Mouse (Mus musculus): ENCODE results near the gene Ddah2.

The Ddah2 gene

DNA sequence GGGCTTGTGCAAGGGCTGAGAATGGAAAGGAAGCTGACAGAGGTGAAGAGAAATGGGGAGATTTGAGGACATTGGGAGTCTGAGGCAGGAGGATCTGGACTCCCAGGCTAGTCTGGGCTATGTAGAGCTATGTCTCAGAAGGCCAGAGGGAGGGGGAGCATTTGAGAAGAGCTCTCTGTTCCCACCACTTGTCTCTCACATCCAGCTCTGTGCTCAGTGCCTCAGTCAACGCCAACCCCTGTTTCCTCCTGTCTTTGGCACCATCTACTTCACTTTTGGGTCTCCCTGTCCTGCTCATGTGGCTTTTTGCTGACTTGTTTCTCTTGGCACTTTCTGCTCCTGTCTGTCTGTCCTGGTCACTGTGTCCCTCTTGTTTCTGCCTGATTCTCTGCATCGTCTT, 18.4 kb downstream of the Ddah2 start:
- no peak for DNase-seq (ENCODE audit: low spot score)

DNA sequence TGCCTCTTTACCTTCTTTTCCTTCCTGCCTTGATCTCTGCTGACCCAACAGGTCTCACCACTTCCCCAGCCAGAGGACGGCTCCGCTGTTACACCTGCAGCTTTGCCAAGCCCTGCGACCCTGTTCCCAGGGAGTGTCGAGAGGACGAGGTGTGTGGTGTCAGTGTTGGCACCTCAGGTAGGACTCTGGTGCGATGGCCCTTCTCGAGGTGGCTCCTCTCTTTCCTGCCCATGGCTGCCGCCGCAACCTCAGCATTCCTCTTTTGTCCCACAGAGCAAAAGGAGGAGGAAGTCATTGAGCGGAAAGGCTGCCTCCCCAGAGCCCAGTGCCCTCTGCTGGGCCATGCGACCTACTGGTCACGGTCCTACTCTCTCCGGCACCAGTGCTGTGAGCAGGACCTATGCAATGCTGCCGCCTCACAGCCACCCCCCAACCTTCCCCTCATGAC, 19.0 kb downstream of the Ddah2 start, which contains the start of gene Ly6g6d:
Gene Ly6g6d (minus strand): TSS at position 280 of the 448 bp plus-strand sequence.
- peak; percentile 32 for DNase-seq (ENCODE audit: low spot score)

DNA sequence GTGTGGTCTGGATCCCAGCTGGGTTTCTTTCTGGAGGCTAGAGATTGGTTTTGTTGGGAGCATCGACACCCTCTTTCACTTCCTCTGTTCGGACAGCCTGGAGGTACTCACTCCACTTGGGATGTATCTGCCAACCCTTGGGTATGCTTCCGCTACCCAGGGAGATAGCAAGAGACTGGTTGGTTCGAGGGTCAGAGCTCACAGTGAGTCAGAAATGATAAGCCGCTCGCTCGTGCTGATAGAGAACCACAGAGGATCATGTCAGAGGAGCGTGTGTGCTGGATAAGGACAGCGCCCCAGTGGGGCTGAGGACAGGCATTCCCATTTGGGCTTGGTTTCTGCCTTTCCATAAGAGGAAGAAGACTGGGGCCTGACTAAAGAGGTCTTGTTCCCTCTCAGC, 20.9 kb downstream of the Ddah2 start:
- peak; percentile 38 for DNase-seq (ENCODE audit: low spot score)

DNA sequence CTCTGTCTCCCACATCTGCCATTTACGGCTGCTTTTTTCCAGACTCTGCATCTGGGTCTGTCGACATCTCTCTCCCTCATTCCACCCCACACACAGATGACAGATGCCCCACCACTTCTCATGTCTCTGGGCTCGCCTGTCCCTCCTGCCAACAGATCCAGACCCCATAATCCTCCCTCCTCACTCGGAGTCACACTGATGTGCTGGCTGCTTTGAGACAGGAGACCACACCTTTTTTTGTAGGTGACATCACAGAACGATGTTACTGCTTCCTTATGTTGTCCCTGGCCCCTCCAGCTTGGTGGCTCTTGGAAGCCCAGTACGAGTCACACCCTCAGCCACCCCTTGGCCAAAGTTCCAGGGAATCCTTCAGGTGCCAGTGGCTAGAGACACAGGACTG, 21.4 kb downstream of the Ddah2 start:
- DNase-seq (ENCODE audit: low spot score), result no peak

DNA sequence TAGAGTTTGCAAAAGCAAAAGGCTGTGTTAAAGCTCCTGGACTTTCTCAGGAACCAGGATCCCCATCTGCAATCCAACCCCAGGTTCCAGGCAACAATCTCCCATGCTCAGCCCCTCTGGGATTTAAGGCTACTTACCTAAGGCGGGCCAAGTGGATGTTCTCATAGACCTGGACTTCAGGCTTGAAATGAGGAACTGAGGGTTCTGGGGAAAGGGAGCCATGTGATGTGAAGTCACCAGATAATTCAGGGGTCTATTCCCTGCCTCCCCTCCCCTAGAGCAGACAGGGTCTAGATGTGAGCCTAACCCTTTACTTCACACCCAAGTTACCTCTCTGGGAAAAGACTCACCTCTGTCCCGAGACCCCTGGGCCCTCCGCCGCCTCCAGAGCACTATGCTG, 21.9 kb downstream of the Ddah2 start:
- DNase-seq (ENCODE audit: low spot score), result no peak

DNA sequence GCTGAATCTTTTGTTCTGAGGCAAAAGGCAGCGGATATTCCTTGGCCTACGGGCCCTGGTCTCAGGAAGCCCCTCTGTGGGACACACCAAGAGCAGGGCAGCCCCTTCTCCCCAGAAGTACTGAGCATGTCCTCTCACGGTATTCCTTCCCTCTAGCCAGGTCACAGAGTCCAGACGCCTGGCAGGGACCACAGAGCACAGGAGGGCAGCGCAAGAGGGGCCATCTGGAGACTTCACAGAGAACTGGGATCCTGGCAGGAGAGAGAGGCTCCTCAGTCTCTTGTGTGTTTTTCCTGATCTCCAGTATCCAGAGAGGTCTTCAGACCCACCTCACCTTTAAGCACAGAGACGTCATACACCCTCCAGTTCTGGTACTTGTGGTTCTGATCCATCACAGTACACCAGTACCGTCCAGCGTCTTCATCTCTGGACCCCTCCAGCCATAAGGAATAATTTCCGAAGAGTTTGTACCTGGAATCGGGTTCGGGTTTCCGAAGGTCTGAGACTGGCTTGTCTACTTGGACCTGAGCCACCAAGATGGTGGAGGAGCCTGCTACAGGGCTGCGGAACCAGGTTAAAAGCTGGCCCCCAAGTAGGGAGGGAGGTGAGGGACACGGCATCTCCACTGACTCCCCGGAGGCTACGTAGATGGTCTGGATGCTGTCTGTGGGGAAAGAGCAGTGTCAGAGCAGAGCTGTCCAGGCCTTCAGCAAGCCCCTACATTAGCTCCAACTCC, 24.2 kb downstream of the Ddah2 start:
- no peak for DNase-seq (ENCODE audit: low spot score)

DNA sequence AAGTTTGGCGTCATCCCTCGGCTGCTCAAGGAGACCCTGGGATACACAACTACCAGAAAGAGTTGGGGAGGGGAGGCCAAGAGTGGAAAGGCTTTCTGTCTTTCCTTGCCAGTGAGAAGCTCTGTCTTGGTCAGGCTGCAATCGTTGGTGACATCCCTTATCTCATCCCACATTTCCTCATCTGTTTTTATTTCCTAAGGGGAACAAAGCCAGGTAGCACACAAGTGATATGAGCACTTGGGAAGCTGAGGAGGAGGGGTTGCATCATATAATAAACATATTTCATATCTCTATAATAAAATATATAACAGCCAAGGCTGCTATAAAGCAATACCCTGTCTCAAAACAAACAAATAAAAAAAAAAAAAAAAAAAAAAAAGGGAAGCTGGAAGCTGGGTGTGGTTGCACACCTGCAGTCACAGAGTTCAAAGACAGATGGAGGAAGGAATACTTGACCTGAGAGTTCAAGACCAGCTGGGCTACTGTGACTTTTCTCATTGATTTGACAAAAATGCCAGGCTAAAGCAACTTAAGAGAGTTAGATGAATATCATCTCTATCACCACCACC, 25.2 kb downstream of the Ddah2 start:
- no peak for DNase-seq (ENCODE audit: low spot score)

DNA sequence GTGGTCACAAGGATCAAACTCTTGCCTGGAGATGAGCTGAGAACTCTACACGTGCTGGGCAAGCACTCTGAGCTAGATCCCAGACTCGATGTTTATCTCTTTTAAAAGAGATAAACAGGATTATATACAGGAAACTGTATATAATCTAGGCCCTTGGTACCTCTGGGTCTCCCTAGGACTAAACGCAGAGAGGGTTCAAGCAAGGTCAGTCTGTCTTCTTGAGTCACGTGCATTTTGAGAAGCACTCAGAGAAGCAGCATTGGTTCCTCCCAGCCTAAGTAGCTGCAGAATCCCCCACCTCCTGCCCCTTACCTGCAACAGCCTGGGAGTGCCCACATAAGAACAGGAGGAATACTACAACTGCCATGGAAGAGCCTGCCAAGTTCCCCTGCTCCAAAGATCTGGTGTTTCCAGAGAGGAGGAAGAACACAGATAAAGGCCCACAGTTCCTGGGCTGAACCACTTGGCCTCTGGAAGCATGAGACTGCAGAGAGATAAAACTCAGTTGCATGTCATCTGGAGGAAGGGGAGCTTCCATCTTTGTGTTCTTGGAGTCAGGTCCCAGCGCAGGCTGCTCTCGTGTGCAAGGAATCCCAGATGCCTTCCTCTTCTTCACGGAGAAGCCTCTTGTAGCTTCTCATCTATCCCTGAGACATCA, 26.5 kb downstream of the Ddah2 start, which contains the start of gene Ly6g6f:
Gene Ly6g6f (minus strand): TSS at position 403 of the 658 bp plus-strand sequence.
- DNase-seq (ENCODE audit: low spot score), result no peak

DNA sequence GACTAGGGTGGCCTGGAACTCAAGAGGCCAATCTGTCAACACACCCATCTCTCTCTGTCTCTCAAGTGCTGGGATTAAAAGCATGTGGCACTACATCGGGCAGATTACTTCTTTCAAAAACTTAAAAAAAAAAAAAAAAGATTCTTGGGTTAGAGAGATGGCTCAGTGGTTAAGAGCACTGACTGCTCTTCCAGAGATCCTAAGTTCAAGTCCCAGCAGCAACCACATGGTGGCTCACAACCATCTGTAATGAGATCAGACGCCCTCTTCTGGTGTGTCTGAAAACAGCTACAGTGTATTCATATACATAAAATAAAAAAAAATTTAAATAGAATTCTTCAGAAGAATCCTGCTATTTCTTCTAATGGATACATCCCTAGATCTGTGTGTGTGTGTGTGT, 29.3 kb downstream of the Ddah2 start:
- DNase-seq (ENCODE audit: low spot score), result no peak

DNA sequence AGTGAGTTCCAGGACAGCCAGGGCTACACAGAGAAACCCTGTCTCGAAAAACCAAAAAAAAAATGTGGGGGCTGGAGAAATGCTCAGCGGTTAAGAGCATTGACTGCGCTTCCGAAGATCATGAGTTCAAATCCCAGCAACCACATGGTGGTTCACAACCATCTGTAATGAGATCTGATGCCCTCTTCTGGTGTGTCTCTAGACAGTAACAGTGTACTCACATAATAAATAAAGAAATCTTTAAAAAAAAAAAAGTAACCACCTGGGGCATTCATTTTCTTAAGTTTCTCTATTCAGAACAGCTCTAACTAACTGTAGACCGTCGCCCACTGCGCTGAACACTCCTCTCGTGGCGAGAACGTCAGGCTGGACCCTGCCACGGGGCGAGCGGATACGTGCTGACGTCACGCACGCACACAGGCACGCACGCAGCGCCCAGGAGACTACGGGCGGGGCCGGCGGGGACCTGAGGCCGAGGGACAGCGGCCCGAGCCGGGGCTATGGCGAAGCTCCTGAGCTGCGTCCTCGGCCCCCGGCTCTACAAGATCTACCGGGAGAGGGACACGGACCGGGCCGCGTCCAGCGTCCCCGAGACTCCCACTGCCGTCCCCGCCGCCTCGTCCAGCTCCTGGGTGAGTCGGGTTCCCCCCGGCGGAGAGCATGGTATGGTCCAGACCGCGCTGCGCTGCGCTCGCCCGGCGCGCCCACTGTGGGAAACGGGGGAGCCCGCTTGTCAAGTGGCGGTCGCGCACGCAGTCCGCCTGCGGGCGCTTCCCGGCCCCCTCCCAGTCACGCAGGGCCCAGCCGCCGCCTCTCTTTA, 30.2 kb downstream of the Ddah2 start, which contains the start of gene Abhd16a:
Gene Abhd16a (plus strand): TSS at position 439 of the 820 bp plus-strand sequence.
- DNase-seq (ENCODE audit: low spot score), result peak; percentile 89

DNA sequence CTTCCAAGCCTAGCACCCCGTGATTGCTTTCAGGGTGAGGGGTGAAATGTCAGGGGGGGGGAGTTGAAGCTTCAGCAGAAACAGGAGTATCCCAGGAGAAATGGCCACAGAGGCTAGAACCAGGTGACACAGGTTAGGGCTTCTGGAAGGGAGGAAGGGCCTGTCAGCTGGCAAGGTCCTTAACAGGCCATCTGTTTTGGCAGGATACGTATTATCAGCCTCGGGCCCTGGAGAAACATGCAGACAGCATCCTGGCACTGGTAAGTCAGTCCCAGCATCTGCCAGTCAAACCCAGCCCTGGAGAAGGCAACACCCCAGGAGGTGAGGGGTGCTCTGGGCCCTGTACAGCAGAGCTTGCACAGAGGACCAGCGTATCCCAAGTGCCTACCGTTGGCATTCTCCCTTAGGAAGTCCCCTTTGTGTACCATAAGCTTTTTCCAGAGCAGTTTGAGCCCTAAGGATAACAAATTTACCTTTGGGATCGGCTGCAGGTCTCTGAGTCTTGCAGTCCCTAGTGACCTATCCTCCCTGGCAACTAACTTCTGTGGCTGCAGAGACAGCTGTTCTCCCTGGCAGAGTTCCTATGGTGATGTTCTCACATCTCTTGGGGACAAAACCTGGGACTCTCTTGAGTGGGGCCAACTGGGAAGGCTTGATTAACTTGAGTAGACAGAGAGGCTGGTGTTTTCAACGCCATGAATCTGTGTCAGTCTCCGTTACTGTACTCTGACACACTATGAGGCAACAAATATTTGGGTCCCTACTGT, 31.5 kb downstream of the Ddah2 start:
- no peak for DNase-seq (ENCODE audit: low spot score)

DNA sequence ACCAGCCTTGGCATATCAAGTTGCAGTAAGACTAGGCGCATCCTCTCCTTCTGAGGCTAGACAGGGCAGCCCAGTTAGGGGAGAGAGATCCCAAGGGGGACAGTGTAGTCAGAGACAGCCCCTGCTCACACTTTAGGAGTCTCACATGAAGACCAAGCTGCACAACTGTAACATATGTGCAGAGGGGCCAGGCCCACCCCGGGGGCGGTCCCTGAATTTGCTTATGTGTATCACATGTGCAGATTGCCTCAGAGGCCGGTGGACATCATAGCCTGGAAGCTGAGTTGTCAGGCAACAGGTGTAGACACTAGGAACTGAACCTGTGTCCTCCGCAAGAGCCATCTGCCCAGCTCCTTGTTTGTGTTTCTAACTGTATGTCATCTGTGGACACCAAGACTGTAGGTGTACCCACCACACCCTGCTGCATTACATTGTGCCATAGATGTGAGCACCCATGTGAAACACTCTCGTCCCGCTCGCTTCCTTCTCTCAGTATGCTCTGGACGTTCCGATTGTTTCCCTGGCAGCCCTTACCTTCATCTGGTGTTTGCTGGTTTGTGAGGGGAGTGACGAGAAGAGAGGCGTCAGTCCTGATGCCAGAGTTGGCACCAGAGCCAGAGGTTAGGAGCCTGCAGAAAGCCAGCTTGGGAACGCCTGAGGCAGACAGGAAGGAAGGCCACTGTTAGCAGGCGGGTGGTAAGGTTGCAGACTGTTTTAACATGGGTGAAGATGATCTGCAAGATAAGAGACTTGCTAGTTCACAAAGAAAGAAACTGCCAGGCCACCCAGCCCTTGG, 33.8 kb downstream of the Ddah2 start:
- DNase-seq (ENCODE audit: low spot score), result no peak

DNA sequence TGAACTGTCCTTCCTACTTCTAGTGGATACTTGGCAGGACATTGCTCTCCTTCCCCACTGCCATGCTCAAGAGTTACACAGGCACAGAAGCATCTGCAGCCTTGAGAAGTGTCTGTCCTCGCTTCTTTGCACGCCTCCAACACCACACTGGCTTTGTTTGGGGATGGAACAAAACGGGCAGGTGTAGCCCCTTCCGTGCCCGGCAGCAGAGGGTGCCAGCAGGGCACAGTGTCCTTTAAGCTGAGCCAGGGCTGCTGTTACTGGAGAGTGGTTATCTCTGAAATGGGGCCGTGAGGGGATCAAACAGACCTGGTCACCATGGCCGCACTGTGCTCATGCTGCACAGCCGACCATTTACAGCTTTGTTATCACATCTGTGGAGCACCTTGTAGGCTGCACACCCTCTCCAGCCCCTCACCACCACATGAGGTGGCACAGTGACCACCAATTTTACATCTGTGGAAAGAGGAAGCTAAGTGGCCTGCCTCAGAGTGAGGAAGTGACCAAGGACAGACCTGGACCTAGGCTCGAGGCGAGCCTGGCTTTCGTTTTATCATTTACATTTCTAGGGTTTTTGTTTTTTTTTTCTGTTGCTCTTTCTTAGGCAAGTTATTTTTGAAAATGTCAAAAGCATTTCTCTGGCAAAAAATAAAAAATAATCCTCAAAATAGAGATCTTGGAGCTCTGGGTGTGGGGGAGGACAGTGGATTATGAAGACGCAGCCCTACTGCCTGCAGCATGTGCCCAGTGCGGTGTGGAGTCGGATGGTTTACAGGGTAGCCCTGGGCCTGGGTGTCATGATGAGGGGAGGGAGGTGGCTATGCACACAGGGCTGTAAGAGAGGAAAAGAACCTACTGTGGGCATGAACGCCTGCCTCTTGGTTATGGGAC, 35.9 kb downstream of the Ddah2 start:
- DNase-seq (ENCODE audit: low spot score), result peak; percentile 51

DNA sequence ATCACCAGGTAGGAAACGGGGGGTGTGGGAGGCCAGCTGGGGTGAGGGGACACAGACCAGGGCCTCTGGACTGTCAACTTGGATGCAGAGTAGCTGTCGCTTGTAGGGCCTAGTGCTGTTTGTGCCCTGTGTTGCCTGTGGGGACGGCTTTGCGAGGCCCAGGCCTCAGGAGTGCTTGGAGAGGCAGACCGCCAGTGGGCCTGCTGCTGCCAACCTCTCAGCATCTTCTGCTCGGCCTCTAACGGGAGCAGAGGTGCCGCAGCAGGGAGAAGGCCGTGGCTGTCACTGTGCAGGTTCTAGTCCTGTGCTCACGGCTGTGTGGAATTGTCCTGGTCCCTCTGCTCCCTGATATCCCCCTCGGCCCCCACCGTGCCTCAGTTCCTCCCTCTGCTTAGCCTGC, 37.8 kb downstream of the Ddah2 start:
- DNase-seq (ENCODE audit: low spot score), result no peak

DNA sequence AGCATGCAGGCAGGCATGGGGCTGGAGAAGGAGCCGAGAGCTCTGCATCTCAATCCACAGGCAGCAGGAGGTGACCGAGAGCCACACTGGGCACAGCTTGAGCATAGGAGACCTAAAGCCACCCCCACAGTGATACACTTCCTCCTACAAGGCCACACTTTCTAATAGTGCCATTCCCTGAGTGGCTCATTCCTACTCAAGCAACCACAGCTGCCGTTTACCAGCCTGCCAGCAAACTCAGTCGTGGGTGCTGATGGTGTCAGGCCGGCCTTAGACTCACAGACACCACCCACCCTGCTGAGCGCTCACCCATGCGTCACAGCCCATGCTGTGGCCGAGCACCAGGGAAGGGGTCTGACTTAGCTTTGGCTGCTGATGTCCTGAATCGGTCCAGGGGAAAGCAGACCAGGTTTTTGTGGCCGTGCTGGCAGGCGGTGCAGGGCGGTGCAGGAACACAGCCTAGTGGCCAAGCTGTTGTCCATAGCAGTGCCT, 38.4 kb downstream of the Ddah2 start:
- DNase-seq (ENCODE audit: low spot score), result no peak

DNA sequence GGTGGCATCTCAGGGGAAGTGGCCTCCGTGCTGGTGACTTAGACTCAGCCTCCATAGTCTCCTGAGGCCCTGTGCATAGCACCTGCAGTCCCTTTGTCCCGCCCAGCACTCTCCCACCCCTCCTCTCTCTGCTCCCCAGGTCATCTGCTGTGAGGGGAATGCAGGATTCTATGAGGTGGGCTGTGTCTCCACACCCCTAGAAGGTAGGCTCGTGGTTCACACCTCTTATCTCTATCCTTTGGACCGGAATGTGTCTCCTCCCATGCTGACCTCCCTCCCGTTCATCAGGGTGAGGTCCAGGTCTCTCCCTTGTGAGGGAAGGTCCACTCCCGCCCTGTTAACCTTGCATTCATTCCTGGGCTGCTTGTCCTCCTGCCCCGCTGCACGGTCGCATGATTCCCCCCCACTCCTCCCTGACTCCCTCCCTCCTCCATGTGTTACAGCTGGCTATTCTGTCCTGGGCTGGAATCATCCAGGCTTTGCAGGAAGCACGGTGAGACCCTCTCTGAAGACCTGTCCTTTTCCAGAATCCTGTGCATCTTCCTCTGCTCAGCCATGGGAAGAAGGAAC, 41.4 kb downstream of the Ddah2 start:
- no peak for DNase-seq (ENCODE audit: low spot score)

DNA sequence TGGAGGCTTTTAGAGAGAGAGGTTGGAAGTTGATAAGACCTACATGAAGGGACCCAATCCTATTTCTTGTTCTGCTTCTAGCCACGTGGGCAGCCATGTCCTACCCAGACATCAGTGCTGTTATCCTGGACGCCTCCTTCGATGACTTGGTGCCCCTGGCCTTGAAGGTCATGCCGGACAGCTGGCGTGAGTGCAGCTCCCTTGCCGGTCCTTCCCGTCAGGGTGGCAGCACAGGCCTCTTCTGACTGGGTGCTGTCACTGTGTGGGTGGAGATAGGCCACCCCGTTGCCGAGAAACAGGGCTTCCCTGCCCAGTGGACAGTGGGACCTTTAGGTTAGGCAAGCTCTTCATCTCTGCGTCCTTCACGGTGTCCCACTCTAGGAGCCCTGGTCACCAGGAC, 42.3 kb downstream of the Ddah2 start:
- DNase-seq (ENCODE audit: low spot score), result no peak

DNA sequence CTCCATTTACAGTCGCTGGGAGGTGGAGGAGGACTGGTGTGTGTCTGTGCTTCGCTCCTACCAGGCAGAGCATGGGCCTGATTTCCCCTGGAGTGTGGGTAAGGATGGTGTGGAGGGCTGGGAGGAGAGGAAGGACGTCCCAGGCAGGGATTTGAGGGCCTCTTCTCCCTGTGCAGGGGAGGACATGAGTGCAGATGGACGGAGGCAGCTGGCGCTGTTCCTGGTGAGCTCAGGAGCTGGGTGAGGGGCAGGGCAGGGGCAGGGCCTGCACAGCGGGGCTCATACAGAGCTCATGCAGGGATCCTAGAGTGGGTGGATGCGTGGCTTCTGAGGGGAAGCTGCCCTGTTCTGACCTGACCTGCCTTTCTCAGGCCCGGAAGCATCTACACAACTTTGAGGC, 43.5 kb downstream of the Ddah2 start:
- no peak for DNase-seq (ENCODE audit: low spot score)

DNA sequence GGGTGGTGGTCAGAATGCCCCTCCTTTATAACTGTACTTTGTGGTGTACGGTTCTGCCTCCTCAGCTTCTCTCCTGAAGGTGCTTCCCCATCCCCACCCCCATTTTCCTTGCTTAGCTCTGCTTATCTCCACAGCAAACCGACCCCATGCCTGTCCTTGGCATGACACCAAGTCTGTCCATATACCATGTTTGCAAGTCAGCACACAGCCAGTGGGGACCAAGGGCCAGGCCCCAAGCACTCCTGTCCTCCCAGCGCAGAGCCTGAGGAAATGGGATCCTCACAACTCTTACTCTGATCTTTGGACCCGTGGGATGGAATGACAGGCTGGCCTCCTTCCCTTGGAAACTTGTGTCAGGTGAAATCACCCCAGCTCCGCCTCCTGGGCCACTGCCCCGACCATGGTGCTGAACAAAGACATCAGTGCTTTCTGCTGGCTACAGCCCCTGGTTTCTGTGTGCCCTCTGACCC, 44.4 kb downstream of the Ddah2 start:
- DNase-seq (ENCODE audit: low spot score), result no peak
